Mouse (Mus musculus): ENCODE results near the gene Ano4.

Gene Ano4

GRCm38 (mm10) chr10:89280402-89280801, 64.2 kb downstream of the Ano4 start:
- no peak for DNase-seq (ENCODE audit: low spot score)

- DNase-seq (ENCODE audit: low spot score): no peak
Observed at GRCm38 (mm10) chr10:89273001-89273680, 71.4 kb downstream of the Ano4 start.

GRCm38 (mm10) chr10:89267312-89267711, 77.2 kb downstream of the Ano4 start:
- DNase-seq (ENCODE audit: low spot score): no peak

DNA sequence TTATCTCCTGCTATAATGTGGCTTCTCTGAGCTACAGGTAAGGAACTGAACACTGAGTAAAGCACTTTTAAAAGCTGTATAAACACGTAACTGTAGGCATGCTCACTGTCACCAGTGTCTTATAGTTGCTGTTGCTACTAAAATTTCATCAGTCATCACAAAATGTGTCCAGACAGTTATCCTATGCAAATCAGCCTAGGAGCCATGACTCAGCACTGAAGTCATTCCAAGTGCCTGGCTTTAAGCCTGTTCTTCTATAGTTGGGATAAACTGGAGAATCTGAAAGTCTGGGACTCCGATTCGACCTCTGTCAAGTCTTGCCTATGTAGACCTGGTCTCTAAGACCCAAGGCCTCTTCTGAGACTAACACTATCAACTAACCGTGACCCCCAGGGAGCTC, 81.2 kb downstream of the Ano4 start:
- no peak for DNase-seq (ENCODE audit: low spot score)

- no peak for DNase-seq (ENCODE audit: low spot score)
Observed at GRCm38 (mm10) chr10:89257457-89258381, 86.8 kb downstream of the Ano4 start.

GRCm38 (mm10) chr10:89256762-89257456, 87.7 kb downstream of the Ano4 start:
- peak; percentile 23 for DNase-seq (ENCODE audit: low spot score)

DNA sequence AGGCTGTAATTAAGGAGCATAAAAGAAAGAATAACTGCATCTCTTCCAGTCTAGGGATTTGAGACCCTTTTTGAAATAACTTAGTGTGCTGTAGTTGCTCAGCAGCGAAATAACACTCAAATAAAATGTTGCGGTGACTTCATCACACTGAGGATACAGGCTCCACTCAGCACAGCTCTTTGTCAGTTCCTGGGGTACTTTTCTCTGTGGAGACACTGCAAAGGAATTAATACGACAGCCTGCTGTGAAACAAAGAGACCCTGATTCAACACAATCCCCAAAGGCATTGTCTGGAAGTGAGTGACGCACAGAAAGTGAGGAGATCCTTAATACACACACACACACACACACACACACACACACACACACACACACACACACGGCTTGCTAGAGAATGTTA, 89.8 kb downstream of the Ano4 start:
- DNase-seq (ENCODE audit: low spot score): no peak

- no peak for DNase-seq (ENCODE audit: low spot score)
Observed at GRCm38 (mm10) chr10:89253799-89254198, 90.8 kb downstream of the Ano4 start.

DNA sequence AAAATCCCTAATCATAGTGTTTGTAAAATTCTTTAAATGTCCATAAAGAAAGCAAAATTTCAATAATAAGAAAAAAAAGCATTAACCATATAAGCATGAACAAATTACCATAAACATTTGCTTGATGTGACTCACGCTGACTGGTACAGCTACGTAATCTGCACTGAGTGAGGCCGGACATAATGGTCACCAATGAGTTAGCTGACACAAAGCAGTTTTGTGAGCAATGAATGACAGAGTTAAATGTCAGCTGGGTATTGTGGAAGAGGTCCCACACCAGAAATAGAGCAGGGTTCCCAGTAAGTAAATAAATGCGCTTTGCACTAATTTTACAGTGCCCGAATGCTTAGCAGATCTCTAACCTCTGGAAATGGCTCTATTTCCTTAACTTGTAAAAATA, 91.9 kb downstream of the Ano4 start:
- no peak for DNase-seq (ENCODE audit: low spot score)

GRCm38 (mm10) chr10:89243808-89244207, 100.8 kb downstream of the Ano4 start:
- DNase-seq (ENCODE audit: low spot score): no peak

- peak; percentile 12 for DNase-seq (ENCODE audit: low spot score)
Observed at GRCm38 (mm10) chr10:89224524-89224923, 120.0 kb downstream of the Ano4 start.

DNA sequence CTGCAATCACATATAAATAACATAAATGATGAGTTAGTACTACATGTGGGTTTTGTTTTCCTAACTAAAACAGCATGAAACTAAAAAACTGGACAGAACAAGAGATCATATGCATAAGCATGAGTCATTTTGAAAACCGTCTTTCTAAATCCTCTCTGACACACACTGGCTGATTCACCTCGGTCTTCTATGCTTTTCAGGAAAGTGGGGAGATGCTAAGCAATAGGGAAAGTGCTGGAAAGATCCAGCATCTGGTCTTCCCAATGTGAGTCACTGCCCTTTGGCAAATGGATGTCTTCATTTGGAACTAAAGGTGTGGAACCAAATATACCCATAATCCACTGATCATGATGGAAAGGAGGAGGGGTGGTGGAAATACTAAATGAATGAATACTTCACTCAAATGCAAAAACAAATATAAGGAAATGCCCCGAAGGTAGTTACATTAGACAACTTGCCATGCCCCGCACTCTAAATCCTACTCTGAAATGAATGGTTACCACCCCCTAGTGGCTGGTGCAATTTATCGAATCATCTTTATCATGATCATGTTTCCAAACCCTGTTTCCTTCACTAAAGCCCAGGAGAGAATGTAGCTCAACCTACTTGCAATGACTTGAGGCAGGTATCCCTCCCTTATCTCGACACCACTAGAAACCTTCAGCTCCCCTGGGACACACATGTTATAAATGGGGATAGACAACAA, 122.1 kb downstream of the Ano4 start:
- DNase-seq (ENCODE audit: low spot score): no peak

GRCm38 (mm10) chr10:89216078-89216477, 128.5 kb downstream of the Ano4 start:
- no peak for DNase-seq (ENCODE audit: low spot score)

- no peak for DNase-seq (ENCODE audit: low spot score)
Observed at GRCm38 (mm10) chr10:89205858-89206257, 138.7 kb downstream of the Ano4 start.

GRCm38 (mm10) chr10:89196444-89196843, 148.1 kb downstream of the Ano4 start:
- no peak for DNase-seq (ENCODE audit: low spot score)

DNA sequence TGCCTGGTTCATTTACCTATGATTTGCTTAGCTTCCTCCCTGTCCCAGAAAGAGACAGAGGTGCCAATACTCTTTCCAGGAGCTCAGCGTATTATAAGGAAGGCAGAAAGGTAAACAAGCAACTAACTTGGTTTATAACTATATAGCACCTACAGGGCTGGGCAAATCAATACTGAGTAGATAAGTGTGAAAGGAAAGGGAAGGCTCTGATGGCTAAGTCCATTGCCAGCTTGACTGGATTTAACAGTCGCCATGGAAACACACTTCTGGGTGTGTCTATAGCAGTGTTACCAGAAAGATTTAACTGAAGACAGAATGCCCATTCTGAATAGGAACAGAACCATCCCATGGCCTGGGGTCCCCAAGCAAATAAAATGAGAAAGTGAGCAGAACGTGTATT, 149.5 kb downstream of the Ano4 start:
- DNase-seq (ENCODE audit: low spot score): no peak

DNA sequence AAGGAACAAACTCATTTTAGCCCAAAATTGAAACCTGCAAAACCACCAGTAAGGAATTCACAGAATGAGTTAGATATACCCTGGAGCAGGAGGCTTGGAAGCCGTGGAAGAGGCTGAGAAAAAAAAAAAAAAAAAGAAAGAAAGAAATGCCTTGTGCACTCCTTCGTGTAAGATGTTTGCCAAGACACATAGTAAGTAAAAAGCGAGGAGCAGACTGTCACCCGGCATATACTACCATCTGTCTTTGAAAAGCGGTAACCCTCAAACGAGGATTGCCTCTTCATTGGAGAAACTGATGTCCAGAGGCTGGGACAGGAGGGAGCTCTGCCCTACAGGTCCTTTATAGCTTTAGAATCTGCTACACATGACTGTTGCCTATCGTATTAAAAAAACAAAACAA, 150.1 kb downstream of the Ano4 start:
- DNase-seq (ENCODE audit: low spot score): no peak

DNA sequence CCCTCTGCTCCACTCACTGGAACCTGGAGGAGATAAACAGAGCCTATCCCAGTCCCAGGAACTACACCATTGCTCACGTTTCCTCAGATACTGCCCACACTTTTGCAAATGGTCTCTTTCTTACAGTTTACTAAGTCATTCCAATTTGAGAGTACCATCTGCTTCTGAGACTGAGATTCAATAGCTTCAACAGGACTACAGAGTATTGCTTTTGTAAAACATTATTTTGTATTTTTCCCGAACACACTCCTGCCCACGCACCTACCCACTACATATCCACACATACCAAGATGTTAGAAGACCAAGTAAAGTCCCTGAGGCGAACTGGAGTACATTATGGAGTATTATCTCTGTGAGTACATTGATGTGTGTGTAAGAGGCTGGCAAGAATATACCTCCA, 166.6 kb downstream of the Ano4 start:
- DNase-seq (ENCODE audit: low spot score): no peak

- no peak for DNase-seq (ENCODE audit: low spot score)
Observed at GRCm38 (mm10) chr10:89164533-89164932, 180.0 kb downstream of the Ano4 start.

GRCm38 (mm10) chr10:89155502-89155901, 189.1 kb downstream of the Ano4 start:
- DNase-seq (ENCODE audit: low spot score): no peak

DNA sequence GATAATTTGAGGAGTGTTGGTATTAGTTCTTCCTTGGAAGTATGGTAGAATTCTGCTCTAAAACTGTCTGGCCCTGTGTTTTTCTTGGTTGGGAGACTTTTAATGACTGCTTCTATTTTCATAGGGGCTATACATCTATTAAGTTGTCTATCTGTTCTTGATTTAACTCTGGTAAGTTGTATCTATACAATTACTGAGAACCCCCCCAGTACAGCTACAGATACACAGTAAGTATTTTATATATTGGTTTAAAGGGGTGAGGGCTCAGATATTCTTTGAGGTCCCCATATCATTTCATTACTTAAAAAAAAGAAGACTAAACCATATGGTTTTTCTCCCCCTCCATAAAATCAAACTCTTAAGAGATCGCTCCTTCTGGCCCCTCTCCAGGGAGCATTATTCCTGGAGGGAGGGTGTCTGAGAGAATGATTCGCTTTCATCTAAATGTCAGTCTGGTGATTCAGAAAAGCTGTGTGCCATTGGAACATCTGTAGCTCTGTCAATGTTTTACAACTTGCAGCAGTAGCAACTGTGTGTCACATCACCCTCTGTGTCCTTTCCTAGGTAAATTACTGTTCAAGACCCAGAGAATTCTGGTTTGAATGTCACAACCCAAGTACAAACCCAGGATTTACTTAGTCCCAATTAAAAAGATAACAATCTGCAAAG, 189.6 kb downstream of the Ano4 start:
- no peak for DNase-seq (ENCODE audit: low spot score)

GRCm38 (mm10) chr10:89149166-89149565, 195.4 kb downstream of the Ano4 start:
- DNase-seq (ENCODE audit: low spot score): no peak
